Mouse (Mus musculus): ENCODE measurements around the gene Syt6. TPM values are rescaled to one million over a fixed set of nuclear protein-coding genes. Genes with fewer than 3 reads are reported as not detected.

Syt6 gene
- total RNA-seq, 2 experiments from 2014 or later = not detected

GRCm38 (mm10) chr3:103595271-103595810, 20.3 kb downstream of the Syt6 start:
- intact Hi-C loops (cut with DNase I) = no loop called here
- DNase-seq = no peak

DNA sequence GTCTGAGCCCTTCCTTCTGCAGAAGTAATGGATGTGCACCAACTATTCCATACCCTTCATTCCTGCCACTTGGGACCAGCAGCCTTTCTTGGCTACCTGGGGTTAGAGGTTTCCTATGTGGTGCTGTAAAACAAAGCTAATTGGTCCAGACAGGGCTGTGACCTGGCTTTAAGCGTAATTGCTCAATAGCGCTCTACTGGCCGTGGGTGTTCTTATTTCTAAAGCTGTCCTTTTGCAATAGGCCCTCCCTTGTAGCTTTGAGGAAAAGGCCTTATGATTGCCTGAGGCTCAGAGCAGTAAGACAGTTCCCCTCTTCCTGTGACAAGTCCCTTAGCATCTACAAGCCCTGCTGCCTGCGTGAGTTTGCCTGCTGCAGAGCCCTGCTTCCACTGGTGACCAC, 22.6 kb downstream of the Syt6 start:
- intact Hi-C loops (cut with DNase I) = no loop called here

DNA sequence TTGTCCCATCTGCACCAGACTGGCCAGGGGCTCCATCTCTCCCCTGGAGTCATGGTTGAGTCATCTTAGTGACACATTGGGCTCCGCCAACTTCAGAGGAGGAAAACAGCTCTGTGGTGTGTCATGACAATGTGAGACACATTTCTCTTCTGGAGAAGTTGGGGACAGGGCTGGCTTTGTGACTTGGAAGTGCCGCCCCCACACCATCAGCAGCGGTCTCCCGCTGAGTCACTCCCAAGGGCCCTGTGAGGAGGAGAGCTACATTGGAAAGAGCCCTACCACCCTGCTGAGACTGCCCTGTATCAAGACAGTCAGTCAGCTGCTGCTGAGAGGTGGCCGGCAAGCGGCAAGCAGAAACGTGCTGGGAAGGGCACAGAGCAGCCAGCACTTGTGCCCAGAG, 26.0 kb downstream of the Syt6 start:
- peak; percentile 13 to 21 for DNase-seq
- intact Hi-C loops (cut with DNase I) = no loop called here

More for the DNA sequence above, 22.6 kb downstream of the Syt6 start:
- no peak for DNase-seq

DNA sequence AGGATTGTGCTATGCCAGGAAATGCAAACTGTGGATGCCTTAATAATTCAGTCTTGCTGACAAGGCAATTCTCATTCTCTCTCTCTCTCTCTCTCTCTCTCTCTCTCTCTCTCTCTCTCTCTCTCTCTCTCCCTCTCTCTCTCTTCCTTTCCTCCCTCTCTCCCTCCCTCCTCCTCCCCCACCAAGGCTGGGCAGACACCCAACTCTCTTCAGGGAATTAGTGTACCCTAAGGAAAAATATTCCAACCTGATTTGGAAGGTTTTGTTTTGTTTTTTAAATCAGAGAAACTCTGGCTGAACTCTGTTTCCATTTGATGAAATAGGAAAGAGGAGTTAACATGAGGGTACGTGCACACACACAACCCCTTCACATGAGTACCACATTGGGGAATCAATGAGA, 26.5 kb downstream of the Syt6 start:
- intact Hi-C loops (cut with DNase I) = no loop called here
- no peak for DNase-seq

- no peak for DNase-seq
- intact Hi-C loops (cut with DNase I) = no loop called here
Measured at GRCm38 (mm10) chr3:103606045-103606597, 31.1 kb downstream of the Syt6 start.

GRCm38 (mm10) chr3:103606660-103607595, 31.9 kb downstream of the Syt6 start:
- intact Hi-C loops (cut with DNase I) = no loop called here
- DNase-seq = no peak

DNA sequence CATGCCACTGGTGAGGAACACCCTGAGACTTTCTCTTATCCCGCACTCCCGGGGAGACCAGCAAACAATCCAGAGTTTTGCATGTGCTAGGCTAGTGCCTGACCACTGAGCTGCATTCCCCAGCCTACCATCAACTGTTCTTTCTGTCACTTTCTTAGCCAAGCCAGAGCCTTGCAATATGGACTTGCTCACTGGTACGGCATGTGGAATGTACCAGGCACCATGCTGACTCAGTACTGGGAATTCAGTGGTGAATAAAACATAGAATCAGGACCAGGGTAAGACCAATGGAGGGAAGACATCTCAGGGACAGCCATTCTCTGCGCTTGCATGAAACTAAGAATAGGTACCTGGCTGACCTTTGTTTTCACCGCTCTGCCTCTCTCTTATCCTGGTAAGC, 35.2 kb downstream of the Syt6 start:
- intact Hi-C loops (cut with DNase I) = no loop called here
- no peak for DNase-seq

DNA sequence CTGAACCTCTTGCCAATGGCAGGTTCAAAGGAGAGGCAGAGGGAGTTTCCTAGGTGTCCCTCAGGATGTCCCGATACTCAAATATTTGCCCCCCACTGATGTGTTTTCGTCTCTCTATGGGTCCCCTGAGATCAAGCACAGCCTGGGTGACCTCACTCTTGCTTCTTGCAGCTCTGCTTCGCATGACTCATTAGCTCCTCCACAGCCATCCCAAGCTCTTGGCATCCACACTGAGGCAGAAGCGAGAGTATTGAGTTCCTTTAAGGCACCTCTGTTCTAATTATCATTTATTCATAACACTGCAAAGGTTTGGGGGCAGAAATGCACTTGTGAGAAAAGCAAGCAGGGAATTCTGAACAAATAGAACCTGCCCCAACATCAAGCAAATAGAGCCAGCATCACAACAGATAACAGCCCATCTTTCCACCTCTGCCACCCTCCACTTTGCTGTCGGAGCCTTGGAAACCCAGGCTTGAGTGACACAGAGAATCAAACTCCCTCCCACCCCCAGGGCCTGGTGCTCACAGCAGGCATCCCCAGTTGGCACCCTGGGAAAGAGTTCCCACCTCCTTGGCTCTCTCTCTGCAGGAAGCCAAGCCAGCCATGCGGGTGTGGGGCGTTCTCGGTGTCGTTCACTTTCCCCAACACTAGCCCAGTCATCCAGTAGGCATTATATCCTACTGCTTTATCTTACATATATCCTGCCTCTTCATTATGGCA, 37.8 kb downstream of the Syt6 start:
- DNase-seq = no peak
- intact Hi-C loops (cut with DNase I) = no loop called here

- intact Hi-C loops (cut with DNase I) = no loop called here
Measured at GRCm38 (mm10) chr3:103615621-103616020, 40.6 kb downstream of the Syt6 start.

DNA sequence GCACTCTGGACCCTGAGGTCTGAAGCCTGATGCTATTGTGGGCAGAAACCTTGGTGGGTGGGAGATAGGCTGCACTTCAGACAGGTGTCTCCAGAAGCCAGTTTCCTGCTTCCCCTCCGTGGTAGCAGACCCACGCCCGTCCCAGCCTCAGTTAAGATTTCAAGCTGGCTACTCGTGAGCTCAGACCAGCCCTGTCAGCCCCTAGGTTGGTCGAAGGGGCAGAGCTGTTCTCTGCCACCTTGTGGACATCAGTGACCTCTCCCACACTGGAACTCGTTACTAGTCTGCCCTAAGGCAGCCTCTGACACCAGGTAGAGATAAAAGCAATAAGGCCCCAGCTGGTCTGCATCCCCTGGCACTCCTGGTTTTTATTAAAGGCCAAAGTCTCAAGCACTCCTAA, 42.0 kb downstream of the Syt6 start:
- DNase-seq = no peak
- intact Hi-C loops (cut with DNase I) = no loop called here

More at GRCm38 (mm10) chr3:103615621-103616020, 40.6 kb downstream of the Syt6 start:
- no peak for DNase-seq

DNA sequence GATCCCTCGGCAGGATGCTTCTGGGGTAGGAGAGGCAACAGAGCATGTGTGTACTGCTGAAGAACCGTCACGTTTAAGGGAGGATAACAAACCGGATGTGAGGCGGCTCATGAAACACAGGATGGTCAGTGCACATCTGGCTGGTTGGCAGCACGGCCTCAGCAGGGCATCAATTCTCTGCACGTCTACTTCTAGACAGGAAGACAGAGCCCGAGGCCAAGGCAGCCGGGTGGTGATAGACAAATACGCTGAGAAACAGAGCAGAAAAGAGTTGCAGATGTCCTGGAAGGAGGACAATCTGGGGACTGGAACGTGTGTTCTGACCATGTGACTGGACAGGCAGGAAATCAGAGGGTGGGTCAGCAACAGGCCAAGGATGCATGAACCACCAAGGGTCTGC, 45.1 kb downstream of the Syt6 start:
- intact Hi-C loops (cut with DNase I) = no loop called here
- DNase-seq = no peak

- intact Hi-C loops (cut with DNase I) = no loop called here
- no peak for DNase-seq
Measured at GRCm38 (mm10) chr3:103623893-103624470, 49.0 kb downstream of the Syt6 start.

- intact Hi-C loops (cut with DNase I) = no loop called here
Measured at GRCm38 (mm10) chr3:103624591-103625051, 49.6 kb downstream of the Syt6 start.

DNA sequence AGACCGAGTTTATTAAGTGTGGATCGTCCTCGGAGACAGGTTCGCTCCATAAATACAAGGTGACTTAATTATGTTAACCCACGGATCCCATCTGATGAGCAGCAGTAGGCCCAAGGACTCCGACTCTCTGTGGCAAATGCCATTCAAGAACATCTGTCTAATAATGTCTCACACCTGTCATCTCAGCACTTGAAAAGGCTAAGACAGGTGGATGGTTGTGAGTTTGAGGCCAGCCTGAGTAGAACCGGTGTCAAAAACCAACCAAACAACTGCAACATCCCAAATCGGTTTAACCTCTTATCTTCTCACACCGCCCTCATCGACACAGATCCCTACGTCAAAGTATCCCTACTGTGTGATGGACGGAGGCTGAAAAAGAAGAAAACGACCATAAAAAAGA, 50.1 kb downstream of the Syt6 start:
- intact Hi-C loops (cut with DNase I) = no loop called here

More at GRCm38 (mm10) chr3:103624591-103625051, 49.6 kb downstream of the Syt6 start:
- no peak for DNase-seq

GRCm38 (mm10) chr3:103626481-103626880, 51.5 kb downstream of the Syt6 start:
- intact Hi-C loops (cut with DNase I) = no loop called here
- DNase-seq = no peak

More for the DNA sequence above, 50.1 kb downstream of the Syt6 start:
- no peak for DNase-seq

DNA sequence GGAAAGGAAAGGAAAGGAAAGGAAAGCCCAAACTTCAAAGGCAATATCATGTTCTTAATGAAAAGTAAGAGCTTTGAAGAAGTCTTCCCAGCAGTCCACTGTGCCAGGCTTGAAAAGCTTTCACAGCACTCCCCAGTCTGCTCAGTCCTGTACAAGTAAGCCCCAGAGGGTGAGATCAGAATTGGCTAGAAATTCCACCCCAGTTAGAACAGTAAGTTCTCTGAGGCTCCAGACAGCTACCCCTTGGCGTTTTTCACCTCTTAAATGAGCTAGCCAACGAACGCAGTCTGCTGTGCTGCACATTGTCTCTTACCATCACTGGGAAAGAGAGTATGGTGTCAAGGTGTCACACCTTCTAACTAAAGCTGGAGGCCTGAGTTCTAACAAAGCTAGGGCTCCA, 52.6 kb downstream of the Syt6 start:
- no peak for DNase-seq
- intact Hi-C loops (cut with DNase I) = no loop called here

DNA sequence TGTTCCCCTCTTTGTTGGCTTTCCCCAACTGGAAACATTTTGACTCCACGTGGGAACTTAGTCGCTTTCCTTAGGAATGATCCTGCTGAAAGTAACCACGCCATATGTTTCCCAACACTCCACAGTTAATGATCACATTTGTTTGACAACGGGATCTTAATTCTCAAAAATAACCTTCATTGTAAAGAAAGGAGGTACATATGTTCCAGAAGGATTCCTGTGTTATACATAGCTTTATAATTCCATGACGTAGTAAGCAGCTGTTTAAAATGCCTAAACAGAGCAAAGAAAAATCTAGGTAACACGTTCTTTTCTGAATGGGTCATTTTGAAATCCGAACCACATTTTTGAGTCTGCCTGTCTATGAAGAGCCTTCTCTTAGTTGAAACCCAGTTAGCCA, 58.1 kb downstream of the Syt6 start:
- DNase-seq = no peak
- intact Hi-C loops (cut with DNase I) = no loop called here

- intact Hi-C loops (cut with DNase I) = no loop called here
- DNase-seq = no peak
Measured at GRCm38 (mm10) chr3:103633831-103634230, 58.8 kb downstream of the Syt6 start.

DNA sequence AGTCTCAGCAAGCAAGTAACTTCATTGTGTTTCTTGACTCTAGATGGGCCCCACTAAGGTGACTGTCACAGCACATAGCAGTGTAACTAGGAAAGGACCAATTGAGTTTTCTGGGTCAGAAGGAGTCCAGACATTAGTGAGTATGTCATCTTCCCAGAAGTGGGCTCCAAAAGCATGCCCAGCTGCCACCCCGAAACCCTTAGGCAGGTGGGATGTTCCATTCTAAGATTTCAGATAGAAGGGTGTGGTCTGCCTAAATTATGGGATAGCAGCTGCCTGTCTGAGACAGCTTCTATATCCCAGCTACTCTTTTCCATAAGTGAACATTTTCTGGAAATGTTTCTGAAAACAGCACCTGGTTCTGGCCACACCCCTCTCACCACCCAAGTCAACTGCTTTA, 59.2 kb downstream of the Syt6 start:
- intact Hi-C loops (cut with DNase I) = no loop called here
- no peak for DNase-seq

DNA sequence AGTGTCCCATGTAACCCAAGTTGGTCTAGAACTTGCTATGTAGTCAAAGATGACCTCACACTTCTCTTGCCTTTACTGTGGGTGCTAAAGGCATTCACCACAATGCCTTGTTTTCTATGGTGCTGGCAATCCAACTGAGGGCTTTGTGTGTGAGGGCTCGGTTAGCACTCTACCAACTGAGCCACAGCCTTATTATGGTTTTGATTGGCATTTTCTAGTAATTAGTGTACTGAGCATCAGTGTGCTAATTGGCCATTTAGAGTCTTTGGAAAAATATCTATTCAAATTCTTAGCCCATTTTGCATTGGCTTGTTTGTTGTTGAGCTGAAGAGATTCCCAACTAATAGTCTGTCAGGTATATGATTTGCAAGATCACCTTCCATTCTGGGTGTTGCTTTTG, 62.6 kb downstream of the Syt6 start:
- DNase-seq = no peak
- intact Hi-C loops (cut with DNase I) = no loop called here
